In the genomic region with DNA sequence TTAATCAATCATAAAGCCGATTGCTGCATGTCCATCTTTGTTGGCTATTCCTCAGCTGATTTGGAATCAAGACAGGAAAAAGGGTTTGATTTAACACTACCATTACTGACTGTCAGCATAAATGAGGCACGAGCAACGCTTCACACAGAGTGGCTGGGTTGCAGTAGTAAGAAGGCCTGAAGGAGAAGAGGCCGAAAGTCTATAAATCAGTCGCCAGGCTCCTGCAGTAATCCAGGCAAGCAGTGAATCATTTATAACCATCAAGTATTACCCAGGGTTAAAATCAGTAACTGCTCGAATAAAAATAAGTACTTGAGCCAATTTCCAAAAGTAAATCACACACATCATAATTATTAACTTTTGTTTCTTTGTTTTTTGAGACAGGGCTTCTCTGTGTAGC, we compare ENCODE assay signal across 15 mouse cellular contexts.
"Had no signal": no experiment of that assay in that cellular context is flagged by ENCODE, and none has a peak within 500 bp of the region (broad histone marks: within the 10 kb centered on the region; RNA-seq: fewer than 3 reads in every experiment).

No protein-coding gene starts in this region.

- H3K27me3 ChIP-seq: limb, embryonic 15.5 days; midbrain, embryonic 12.5 days; neural tube, embryonic 13.5 days had no signal

- H3K4me3 ChIP-seq: limb, embryonic 15.5 days; midbrain, embryonic 12.5 days; neural tube, embryonic 13.5 days had no signal

- H3K27ac ChIP-seq: limb, embryonic 15.5 days; liver, embryonic 14.5 days; midbrain, embryonic 12.5 days; neural tube, embryonic 13.5 days had no signal

- H3K4me2 ChIP-seq: limb, embryonic 15.5 days; midbrain, embryonic 12.5 days; neural tube, embryonic 13.5 days had no signal

- DNase-seq: layer of hippocampus, adult 9-11 months; layer of hippocampus, postnatal 36 days; lung, adult 18-20 months; lung, postnatal 10 days; retina, postnatal 1 day; right cerebral cortex, postnatal 4 days; spleen, adult 18-20 months; thymus, adult 18-20 months; thymus, postnatal 14 days had no signal

- H3K9me3 ChIP-seq: limb, embryonic 15.5 days; midbrain, embryonic 12.5 days; neural tube, embryonic 13.5 days had no signal

- ATAC-seq: intestine, embryonic 16.5 days; midbrain, embryonic 16.5 days had no signal

- H3K4me1 ChIP-seq: midbrain, embryonic 12.5 days; neural tube, embryonic 13.5 days had no signal

- H3K9ac ChIP-seq: limb, embryonic 15.5 days; liver, embryonic 14.5 days; midbrain, embryonic 12.5 days; neural tube, embryonic 13.5 days had no signal
